Mouse (Mus musculus): ENCODE measurements around the gene Cabin1.
A peak's percentile ranks its signal among the peaks of the same experiment; 100 is the strongest.

Cabin1 gene

DNA sequence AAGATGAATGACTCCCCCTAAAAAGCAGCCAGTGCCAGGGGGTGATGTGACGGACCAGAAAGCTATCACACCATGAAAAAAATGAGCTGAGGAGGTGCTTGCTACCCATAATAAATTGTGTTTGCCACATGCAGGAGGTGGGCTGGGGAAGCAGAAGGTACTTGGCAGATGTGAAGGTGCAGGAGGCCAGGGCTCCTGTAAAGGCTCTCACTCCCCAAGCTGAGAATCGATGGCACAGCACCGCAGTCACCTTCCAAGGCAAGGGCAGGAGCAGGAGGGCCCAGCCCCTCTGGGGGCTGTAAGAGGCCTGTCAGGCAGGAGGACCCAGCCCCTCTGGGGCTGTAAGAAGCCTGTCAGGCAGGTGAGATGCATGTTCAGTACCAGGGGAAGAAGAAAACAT lies 102.3 kb downstream of the Cabin1 start:
- no peak for DNase-seq

DNA sequence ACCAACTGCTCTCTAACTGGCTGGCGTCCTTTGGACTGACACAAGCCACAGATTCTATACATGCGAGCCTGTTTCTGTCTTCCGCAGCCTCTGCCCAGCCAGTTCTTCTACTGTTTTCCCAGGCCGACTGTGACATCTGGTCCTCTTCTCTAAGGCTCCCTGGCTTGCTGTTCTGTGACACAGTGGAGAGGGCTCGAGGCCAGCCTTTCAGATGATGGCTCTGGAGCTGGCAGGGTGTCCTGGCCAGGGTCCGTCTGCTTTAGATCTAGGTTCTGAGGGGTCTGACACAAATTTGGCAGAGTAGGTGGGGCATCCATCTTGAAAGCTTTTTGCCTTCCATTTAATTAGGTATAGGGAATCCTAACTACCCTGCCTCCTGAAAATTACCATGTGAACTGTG lies 102.8 kb downstream of the Cabin1 start:
- no peak for DNase-seq

DNA sequence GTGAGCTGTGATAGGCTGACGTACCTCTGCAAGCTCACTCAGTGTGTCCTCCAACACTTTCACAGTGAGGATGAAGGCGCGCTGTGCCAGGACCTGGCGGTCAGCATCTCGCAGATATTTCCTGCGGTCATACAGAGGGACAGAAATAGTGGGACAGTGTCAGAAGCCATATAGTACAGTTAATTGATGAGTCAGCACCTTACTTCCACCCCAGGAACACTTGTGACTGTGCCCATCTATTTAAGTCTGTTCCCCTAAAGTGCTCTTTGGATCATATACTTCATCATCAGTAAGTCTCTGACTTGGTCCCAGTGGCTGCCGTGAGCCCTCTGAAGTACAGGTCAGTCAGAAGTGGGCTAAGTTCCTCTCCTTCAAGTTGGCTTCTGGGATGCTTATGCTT lies 106.4 kb downstream of the Cabin1 start:
- no peak for DNase-seq

DNA sequence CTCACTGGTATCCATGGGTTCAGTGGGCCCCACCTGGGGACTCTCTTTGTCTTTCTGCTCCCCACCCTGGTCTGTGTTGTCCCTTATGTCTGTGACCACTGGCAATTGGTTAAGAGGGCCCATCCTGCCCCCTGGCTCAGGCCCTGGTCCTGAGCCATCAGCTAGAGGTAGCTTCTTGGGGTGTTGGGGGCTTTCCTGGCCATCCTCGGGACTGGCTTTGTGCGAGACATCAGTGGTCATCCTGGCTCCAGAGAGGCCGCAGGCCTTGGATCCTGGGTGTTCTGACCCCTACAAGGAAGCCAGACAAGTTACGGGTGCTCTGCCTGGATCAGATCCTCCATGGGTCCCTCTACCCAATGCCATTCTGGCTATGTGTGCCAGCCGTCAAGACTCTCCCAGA lies 107.0 kb downstream of the Cabin1 start:
- no peak for DNase-seq

DNA sequence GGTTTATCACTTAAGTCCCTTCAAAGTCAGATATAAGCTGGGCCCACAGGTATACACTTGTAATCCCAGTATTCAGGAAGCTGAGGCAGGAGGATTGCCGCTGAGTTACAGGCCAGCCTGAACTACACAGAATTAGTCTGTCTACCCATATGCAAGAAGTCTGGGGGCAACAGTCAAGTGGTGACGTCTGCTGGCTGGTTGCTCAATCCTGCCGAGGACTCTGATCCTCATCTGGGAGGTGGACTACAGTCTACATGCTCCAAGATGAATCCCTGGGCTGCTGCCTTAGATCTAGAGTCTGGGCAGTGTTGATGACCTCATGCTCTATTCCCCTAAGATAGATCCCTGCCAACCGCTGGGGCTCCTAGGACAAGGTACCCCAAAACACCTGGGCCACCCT lies 110.1 kb downstream of the Cabin1 start:
- DNase-seq: no peak

DNA sequence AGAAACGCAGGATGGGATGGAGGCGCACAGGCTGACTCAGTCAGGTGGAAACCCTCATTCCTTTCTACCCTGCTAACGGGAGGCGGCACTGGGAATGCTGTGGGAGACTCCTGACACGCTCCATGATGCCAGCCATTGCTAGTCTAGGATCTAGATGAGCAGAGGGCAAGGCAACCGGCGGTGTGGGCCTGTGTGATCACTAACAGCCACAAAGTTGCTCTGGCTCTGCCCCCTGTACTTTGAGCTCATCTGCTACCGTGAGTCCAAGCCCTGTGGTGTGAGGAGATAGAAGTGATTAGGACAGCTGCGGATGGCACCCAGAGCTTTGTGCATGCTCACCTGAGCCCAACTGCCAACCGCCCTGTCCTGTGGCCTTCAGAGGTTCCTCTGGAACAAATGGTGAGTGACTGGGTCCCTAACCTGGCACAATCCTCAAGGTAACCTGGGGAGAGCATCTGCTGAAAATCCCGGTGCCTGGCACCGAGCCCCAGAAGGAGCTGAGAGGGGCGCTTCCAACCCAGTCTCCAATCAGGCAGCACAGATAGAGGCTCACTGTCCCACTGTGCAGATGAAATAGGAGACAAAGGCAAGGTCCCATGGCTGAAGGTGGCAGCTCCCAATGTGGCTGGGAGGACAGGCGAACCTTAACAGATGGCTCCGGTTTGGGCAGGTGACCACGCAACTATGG lies 112.6 kb downstream of the Cabin1 start:
- no peak for DNase-seq

DNA sequence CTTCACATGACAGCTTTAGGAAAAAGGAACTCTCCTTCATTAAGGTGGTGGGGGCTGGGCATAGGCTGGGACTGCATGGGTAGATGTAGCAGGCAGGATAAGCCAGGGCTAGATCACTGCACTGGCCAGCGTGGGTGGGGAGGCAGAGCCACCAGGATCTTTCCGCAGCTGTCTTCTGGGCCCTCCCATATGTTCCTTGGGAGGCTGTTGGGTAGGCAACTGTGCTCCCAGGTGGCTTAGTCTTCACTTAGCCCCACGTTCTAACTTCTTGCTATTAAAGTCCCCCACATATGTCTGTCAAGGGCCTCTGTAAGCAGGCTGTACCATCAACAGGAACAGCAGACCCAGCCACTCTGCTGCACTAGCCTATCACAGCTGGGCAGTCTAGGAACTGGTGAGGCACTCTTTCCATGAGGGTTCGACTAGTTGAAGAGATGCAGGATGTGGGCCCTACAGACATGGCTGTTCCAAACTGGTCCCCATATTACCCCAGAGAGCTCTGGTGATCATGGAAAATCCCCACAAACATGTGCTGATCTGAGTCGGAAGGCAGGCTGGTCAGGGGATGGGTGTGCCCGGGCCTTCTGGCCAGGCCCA lies 113.7 kb downstream of the Cabin1 start:
- no peak for DNase-seq

DNA sequence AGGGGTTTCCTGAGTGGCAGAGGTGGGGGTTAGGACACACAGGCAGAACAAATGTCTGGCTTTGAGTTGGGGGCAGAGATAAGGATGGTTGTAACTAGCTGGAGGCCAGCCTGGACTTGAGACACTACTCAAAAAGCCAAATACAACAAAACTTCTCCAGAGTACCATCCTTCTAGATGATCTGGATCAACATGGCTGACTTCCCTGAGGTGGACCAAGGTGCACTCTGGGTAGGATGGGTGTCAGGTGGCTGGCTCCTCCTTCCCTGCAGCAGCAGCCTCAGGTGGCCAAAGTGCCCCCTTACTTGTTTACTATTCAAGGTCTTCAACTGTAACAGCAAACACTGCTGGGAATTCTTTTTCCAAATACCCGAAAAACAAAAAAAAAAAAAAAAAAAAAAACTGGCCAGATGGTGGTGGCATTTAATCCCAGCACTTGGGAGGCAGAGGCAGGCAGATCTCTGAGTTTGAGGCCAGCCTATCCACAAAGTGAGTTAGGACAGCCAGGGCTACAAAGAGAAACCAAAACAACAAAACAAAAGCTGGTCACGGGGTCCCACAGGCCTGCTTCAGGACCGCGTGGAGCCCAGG lies 114.6 kb downstream of the Cabin1 start:
- no peak for DNase-seq

DNA sequence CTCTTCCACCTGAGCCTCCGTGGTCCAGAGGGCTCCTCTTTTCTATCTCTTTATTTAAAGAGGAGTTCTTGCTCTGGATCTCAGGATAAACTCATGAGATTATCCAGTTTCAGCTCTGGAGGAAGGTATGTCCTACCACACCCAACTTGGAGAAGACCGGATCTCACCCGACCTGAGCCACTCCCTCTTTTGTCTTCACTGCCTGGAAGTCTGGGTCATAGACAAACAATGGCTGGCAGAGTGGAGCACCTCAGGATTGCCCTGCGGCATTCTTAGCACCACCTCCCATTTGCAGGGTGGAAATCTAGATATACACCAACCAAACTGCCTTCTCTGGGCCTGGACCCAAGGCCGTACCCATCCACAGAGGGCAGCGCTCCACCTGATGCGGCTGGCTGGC lies 115.1 kb downstream of the Cabin1 start:
- no peak for DNase-seq

DNA sequence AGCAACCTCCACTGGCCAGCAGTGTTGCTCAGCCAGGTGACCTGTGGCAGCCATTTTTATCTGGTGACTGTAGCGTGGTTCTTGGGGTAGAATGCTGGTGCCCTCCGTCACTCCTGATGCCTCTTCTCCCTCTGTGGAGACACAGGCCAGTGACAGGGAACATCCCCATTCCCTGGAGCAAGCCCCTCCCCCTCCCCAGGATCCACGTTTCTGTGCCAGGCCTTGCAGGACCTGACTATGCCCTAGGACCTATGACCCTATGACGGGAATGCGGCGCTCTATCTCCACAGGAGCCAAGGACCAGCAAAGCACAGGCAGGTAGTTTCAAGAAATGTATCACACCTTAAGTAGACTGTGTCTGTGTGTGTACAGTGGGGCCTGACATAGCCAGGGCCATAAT lies 116.0 kb downstream of the Cabin1 start:
- no peak for DNase-seq

DNA sequence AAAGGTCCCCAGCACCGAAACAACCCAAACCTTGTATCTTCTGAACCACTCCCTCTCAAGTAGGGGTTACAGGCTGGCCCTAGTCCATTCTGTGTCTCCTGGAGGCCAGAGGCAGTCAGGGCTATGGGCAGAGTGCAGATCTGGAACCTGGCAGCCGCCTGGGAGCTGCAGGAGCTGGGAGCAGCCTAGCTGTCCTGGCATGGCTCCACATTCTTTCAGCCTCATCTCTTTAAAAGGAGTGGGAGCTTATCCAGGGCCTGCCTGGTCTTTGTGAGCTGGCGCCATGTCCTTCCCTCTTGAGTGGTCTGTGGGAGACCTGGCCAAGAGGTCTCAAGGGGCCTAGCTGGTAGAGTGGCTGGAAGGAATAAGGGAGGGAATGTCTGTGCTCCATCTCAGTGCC lies 116.8 kb downstream of the Cabin1 start:
- DNase-seq: no peak

DNA sequence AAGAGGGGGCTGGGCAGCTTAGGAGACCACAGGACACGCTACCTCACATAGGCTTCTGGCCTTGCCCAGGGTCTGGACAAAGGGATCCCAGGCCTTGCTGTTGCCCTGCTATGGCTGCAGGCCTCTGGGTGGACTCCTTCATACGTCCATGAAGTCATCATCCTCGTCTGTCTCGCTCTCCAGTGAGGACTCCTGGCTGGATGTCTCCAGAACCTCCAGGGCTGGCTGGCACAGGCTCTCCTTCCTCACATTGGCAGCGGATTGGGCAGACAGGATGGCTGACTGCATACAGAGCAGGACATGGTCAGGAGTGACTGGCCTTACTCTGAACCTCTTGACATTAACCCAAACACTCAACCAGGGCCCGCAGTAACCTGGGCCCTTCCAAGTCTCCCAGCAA lies 117.7 kb downstream of the Cabin1 start:
- DNase-seq: no peak

DNA sequence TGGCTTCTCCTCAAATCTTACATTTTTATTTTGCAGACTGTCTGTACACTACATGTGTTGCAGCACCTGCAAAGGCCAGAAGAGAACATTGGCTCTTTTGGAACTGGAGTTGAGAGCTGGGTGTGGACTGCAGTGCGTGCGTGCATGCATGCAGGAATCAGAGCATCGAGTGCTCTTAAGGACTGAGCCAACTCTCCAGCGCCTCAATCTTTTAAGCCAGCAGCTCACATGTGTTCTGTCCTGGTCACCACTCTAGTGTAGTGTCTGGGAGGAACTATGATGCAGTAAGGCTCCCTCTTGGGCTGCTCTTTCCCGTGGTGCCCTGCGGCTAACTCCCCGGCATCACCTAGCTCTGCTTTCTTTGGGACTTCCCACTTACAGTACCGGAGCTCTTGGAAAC lies 118.5 kb downstream of the Cabin1 start:
- no peak for DNase-seq

DNA sequence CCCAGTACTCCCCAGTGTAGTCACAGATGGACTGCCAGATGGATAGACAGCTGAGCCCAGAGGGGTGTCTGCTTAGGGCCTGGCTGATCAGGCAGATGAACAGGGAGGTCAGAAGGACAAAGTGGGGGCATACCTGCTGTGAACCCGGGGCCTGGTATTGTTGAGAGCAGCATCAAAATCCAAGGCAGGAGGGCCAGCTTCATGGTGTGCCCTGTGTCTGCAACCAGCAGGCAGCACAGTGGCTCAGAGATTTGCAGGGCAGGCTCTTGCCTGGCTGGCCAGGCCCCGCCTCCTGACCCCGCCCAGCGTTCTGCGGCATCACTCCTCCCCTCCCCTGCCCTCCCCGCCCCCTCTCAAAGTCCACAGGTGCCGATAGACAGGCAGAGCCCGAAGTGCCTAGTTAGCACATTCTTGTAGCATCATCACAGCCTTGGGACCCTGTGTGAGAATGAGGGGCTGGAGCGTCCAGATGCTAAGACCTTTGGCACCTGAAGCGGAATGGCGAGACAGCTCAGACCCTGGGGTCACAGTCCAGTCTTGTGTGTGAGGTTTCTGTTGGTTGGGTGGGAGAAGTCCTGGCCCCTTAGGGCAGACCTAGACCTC lies 120.3 kb downstream of the Cabin1 start, which contains the start of gene Susd2:
Gene Susd2 (minus strand): TSS at position 268 of the 603 bp plus-strand sequence.
- DNase-seq: peak; percentile 68

DNA sequence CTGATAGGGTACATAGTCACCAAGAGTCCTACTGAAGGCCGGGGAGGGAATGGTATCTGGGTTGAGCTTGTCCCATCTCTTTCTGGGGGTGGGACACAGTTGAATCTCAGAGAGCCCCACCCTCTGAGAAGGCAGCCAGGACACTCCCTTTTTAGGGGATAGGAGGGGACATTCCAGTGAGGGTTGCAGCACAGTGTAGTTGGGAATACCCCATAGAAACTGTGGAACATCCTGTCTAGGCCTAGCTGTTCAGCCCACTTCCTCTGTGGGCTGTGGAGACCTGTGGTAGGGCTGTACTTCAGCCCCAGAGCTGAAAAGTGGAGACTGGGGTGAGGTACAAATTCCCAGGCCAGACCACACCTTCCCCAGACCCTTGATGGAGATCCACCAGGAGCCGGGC lies 121.2 kb downstream of the Cabin1 start:
- DNase-seq: no peak

DNA sequence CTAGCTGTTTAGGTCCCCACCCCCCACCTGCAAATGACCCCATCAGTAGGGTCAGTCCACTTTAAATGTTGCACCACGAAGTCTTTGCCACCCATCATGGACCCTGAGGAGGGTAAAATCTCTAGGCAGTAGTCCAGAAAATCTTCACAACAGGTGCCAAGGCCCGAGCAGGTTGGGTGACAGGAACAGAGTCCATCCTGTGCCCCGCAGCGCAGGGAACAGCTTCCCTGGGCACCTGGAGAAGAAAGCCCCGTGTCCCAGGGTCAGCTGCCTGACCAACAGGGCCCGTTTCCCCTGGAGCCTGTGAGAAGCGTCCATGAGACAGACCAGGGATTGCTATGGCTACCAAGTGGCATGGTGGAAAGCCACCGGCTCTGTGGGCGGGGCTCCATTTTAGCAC lies 121.7 kb downstream of the Cabin1 start:
- DNase-seq: no peak

DNA sequence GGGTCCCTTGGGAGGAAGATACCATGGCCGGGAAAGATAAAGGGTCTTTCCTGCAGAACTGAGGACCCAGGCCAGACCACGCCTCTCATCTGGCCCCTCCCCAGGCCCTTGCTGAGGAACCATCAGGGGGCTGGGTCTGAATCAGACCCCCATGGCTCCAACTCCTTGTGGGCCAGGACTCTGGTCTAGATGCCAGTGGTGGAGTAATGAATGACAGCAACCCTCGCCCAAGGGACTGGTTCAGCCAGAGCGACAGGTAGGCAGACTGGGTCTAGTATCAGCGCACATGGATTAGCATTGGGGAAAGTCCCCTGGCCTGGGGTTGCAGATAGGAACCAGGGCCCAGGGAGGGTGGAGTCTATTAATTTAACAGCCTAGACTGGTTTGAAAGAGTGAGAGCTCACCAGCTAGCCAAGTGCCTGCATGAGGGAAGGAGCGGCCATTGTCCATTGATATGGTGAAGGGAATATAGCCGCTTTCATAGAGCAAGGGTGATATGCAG lies 122.4 kb downstream of the Cabin1 start:
- no peak for DNase-seq

DNA sequence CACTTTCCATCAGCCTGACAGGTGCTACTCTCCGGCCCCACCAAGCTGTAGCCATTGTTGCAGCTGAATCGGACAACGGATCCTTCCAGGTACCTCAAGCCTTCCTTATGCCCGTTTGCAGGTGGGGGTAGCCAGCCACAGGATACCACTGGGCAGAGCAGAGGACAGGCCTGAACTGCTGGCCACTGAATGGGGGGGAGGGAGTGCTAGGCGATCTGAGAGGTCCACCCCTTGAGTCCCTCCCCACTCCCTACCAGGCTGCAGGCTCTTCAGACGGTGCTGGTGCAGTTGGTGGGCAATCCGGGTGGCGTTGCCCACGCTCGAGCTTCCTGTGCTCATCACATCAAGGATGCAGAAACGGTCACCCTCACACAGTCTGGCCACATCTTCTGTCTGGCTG lies 126.4 kb downstream of the Cabin1 start:
- DNase-seq: no peak

DNA sequence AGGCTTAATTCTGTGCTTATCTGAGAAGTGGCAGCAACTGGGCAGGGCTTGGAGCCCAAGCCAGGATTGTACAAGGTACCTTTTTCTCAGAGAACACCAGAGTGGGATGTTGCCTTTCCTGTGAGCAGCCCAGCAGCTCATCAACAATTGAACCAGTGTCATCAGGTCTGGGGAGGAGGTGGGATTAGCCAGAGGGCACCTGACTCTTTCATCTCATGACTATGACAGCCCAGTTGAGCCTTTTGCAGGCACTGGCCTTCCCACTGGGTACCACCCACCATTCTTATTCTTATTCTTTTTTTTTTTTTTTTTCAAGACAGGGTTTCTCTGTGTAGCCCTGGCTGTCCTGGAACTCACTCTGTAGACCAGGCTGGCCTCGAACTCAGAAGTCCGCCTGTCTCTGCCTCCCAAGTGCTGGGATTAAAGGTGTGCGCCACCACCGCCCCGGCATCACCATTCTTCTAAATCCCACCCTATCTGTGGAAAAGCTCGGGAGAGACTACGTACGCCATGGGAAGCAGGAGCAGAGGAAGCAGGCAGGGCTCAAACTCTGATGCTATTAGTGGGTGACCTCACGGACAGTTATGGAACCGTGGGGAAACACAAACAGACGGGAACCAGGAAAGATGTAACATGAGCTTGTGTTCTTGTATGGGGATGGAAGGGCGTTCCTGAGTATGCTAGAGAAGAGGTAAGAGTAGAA lies 127.9 kb downstream of the Cabin1 start:
- DNase-seq: no peak

DNA sequence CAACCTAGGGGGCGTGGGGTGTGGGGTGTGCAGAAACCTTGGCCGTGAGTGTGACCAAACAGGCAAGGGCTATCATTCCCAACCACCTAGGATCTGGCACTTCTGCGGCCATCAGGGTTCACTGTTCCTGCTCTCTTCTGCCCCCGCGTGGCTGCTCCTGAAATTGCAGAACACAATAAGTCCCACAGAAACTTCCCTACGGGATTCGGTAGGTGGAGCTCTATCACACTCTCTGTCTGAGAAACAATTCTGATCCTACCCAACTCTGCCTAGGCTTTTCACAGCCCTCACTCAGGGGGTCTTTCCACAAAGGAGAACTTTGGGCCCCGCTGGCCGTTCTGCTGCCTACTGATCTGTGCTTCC lies 128.5 kb downstream of the Cabin1 start:
- peak; percentile 86 for DNase-seq

DNA sequence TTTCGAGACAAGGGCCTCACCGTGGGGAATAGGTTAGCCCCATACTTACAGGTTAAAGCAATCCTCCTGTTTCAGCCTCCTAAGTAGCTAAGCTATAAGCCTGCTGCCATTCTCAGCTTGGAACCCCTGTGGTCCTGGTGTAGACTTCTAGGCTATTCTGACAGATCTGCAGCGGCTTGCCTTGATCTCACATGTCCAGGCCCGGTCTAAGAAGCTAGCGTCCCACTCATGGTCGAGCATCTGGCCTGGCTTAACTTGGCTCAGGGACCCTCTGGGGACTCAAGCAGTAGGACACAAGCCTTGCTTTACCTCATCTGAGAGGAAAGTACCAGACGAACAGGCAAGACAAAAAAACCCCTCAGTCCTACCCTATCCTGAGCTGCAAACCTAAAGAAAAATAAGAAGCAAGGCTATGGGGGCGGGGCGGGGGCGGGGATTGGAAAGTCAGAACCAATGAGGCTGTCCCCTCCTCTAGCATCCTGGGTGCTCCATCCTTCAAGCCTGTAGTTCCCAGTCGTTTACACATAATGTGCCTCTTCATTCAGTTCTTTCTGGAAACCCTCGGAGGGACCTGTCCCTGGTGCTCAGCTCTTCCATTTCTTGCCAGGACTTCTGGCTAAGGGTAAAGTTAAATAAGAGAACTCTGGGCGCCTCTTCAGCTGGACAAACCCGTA lies 129.0 kb downstream of the Cabin1 start:
- no peak for DNase-seq

DNA sequence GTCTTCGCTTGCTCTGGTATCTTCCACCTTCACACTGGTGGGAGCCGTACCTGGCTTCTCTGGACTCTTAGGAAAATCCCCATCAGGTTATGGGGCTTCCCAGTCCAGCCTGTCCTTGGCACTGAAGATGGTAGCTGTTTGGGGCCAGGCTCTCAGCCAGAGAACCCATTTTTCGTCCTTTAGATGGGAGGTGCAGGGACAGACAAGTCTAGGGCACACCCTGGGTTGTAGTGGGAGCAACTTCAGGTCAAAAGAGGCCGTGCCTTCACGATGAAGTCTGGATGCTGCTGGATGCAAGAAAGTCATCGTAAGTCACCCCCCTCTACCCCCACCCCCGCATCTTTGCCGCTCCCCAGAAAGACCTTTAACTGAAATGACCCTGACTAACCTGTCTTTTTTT lies 129.5 kb downstream of the Cabin1 start:
- no peak for DNase-seq

DNA sequence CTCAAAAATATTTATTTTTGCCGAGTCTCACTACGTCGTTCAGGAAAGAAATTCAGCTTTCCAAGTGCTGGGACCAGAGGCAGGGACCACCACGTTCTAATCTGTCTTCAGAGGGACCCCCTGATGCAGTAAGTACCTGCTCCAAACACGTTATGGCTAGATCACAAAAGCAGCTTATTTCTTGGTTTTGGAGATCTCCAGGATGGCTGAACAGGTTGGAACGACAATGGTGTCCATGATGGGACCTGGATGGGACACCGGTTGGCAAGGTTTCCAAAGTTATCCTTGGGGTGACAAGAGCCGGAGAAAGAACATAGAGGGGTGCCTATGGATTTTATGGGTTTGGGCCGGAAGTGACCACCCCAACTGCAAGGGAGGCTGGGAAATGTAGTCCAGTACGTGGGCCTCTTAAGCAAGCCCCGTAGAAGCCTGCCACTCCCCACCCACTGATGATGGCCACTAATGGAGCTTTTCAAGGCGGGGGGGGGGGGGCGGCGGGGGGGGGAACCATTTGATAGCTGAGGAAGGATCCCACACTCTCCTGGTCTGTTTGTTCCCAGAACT lies 130.5 kb downstream of the Cabin1 start:
- DNase-seq: no peak

All from thymus, postnatal 25 days (tissue).